Mouse (Mus musculus): ENCODE data around the gene Dbx1.

GRCm38 (mm10) chr7:49598225-49598624 is 38.4 kb downstream of the Dbx1 start:
- TF ChIP-seq CTCF (IDR thresholded peaks at IDR 0.05; ENCODE audit: low read depth) (no peak), EP300 (optimal IDR thresholded peaks at IDR 0.05) (no peak)

All from stomach, postnatal 0 days (tissue).